Mouse (Mus musculus) megakaryocyte, adult 5-6 weeks (primary cell): ENCODE measurements around the gene Dmtf1. TPM values are rescaled to one million over a fixed set of nuclear protein-coding genes. Genes with fewer than 3 reads are reported as not detected.

Experiments
- ATAC-seq: 2 replicates; pipeline ENCODE4 v1.8.0; 2016; ENCODE audit warnings: mild to moderate bottlenecking, inconsistent platforms; ENCODE audit not compliant: poor library complexity, severe bottlenecking
- total RNA-seq, 2 experiments: library from RNA; stranded (forward) in 1 of 2; stranded (reverse) in 1 of 2; fragments of 153-499, 151-499 nt in 1 of 2; fragments of 221-1000, 200-1000 nt in 1 of 2; gene quantifications; 2 replicates each; pipeline versions ENCODE4 v1.2.3 to v1.2.4; 2015 to 2017

The Dmtf1 gene
- total RNA-seq, 2 experiments from 2014 or later, result 37.1 to 44.3 TPM

DNA sequence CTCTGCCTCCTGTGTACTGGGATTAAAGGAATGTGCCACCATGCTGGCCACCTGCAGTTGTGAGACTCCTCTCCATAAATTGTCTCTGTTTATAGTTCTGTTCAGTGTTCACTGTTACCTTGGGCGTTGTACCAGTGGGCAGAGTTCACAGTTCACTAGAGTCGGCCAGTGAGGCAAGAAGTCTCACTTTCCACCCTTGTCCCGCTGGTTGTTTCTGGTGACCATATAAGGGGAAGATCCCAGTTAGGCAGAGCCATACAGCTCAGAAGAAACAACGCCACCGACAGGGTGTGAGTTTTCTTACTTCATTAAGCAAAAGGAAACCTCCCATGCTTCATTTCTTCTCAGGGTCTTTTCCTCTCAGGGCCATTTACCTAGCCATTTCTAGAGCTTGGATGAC, 53.1 kb downstream of the Dmtf1 start:
- ATAC-seq, result 0 out of 2 replicates have a peak, but pooled peaks have one; percentile 16

DNA sequence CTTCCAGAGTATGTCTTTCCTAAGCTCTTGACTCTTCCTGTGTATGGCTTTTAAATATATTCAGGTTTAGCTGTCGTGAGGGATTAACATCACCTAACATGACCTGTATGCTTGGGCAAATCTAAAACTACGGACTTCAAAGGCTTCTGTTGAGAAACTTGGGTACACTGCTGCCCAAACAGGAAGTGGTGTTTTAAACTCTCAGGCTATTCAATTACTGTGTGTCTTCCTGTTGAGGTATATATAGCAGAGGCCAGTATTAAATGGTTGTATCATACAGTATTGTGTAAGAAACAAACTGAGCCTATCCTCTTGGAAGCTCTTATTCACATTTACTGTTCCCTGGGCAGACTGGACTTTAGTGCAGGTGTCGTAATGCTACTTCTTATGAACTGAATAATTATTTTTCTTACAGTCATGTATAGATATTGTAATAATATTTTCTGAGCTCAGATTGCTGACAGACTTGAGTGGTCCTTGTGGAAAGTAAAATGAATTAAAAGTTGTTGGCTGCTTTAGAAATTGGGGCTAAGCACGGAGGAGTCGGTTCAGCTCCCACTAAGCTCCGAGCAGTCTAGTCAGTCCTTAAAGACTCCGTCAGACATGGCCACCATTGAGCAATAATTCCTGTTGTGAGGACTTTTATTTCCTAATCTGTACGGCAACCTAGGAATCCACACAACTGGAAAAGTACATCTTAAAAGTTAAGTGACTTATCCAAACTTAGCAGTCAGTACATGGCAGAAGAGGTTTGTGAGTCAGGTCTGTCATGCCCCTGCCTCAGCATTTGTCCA, 54.1 kb downstream of the Dmtf1 start:
- ATAC-seq, result peak; percentile 66

GRCm38 (mm10) chr5:9106806-9107205, 54.8 kb downstream of the Dmtf1 start:
- peak; percentile 9; the same call in 1 of the 2 replicates for ATAC-seq

DNA sequence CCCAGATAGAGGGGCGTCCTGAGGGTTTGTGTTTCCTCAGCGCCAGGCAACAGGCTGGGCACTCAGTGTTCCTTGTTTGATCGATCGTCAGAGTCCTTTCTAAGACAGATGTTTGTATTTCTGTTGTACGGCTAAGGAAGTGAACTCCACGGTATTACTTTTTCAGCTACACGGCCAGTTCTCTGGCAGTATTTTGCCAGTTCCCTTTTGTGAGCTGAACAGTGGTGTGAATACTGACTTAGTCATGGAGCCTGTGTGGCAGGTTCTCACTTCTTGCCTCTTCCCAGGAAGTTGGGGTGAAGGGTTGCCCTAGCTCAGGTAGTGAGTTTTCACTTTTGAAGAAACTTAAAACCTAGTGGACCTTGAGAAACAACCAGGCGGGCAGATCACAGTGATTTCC, 57.6 kb downstream of the Dmtf1 start:
- ATAC-seq, result peak; percentile 10

DNA sequence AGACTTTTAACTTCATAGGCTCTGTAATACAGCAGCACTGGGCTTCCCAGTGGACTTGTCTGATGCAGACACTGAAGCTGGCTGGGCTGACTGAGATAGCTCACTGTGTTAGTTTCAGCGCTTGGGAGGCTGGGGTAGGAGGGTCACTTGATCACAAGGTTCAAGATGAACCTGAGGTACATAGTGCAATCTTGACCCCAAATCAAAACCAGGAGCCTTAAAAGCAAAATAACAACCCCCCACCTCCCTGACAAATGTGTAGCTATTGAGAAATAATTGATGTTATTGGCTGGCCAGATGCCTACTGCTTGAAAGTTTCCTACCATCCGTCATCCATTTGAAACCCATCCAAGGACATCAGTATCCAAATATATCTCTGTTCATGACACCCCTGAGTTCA, 58.9 kb downstream of the Dmtf1 start:
- no peak for ATAC-seq

DNA sequence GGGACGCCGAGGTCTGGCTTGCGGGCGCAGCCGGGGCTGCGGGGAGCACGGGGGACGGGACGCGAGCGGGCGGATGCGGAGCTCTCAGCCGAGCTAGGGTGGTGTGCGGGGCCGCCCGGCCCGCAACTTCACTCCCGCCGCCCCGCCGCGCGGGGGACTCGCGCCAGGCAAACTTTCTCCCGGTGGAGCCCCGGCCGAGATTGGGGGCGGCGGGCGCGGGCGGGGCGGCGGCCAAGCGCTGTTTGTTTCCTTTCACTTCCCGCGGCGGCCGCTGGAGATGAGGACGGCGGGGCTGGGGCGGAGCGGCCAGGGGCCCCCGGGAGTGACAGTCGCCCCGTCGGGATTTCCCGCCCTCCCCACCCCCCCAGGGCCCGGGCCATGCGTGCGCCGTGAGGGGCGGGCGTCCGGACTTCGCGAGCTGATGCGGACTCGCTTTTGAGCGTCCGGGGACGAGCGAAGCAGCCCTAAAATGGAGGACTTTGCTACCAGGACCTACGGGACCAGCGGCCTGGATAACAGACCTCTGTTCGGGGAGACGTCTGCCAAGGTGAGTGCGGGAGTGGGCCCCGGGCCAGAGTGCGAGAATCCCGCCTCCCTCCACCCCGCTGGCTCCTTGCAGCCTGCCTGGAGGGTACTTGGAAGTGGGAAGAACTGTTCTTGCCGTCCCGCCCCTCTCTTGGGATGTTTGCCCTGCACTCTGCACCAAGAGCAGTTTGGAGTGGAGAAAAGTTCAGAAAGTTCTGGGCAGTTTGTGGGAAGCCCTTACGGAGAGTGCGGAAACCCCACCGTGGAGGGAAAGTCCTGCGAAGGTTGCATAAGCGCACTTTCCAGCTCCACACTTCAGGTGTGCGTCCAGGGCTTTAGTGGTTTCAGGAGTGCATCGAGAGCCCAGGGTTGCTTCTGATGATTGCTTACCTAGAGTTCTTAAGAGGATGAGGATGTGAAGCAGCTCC, 60.5 kb downstream of the Dmtf1 start:
- ATAC-seq, result peak; percentile 49

DNA sequence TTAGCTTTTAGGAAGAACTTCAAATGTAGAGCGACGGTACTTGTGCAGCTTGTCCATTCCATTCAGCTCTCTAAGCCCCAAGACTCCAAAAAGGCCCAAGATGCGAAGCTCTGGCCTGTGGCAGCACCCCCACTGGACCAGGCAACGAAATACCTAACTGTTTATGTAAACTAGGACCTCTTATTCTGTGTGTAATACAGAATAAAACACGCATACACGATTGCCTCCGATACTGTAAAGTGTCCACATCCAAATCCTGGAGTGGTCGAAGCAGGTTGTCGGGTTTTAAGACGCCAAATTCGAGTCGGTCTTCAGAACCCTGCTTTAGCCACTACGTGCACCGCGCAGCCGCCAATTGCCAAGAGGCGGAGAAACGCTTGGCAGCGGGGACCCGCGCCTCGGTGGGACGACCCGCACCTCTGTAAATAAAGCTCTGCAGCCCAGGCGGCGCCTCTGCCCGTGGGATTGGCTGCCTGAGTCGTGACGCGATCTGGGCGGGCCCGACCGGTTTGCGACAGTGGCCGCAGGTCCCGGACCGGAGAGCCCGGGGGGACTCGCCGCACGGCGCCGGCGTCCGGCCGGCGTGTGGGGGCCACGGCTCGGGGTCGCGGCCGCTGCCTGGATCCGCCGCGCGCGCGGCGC, 61.2 kb downstream of the Dmtf1 start, which contains the start of gene Tmem243:
Gene Tmem243, plus strand, starts transcription at position 462 of the 642 bp plus-strand sequence.
- peak; percentile 91 for ATAC-seq

DNA sequence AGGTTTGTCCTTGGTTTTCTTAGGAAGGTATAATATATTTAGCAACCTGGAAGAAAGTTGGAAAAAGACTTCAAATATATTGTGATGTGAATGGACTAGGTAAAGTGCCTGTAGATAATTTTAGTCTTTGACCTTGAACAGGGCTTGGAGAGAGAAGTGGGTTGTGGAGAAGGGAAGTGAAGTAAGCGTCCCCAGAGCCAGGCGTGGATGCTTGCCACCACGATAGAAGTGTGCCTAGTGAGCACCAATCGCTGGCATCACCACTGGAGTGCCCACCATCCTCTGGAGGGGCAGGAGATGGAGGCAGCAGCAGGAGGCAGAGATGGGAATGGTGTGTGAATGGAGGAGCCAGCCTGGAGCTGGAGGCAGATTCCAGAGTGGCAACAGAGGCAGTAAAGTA, 68.1 kb downstream of the Dmtf1 start:
- ATAC-seq, result peak; percentile 88

- no peak for ATAC-seq
Observed at GRCm38 (mm10) chr5:9092716-9093115, 68.9 kb downstream of the Dmtf1 start.

DNA sequence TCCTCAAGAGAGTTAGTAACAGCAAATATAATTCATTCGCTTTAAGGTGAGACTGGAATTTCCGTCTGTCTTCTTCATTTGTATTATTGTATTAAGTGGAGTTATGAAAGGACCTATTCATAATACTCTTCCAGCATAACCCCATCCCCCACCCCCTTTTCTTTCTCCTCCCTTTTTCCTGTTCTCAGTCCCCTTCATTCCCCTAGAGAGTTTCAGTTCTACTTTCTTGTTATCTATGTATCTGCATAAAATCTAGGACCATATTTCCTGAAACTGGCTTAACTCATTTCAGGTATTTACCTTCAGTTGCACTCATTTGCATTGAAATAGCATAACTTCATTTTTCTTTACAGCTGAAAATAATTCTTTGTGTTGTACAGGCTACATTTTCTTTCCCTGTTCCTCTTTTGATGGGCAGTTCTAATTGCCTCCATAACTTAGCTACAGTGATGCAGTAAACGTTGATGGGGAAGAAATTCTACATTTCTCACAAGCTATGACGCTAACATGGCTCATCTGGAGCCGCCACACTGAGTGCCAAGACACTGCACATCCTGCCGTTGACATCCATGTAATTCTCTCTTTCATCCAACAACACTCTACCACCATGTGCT, 71.0 kb downstream of the Dmtf1 start:
- no peak for ATAC-seq

DNA sequence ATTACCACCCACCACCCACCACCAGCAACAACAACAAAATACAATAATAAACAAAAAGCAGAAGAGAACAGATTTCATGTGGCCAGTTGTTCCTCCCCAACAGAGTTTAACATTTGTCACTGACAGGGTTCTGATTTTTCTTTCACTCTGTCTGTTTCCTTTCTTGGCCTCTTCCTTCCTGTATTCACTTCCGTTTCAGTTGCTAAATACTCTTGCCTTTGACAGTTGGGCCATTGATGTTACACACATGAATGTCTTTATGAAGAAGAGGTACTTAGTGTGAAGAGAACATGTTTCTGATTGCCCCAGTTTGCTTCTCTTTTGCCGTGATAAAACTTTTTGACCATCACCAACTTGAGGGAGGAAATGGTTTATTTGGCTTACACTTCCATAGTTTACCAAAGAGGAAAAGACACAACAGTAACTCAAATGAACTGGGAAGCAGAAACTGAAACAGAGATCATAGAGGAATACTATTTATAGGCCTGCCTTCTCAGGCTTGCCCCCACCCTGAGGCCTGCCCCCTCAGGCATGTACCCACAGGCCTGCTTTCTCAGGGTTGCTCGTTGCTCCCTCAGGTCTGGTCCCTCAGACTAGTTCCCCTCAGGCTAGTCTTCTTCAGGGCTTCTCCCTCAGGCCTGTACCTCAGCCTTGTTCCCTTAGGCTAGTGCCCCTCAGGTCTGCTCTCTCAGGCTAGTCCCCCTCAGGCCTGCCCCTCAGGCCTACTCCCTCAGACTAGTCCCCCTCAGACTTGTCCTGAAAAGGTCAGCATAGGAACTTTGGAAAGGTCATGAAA, 74.5 kb downstream of the Dmtf1 start:
- ATAC-seq, result peak; percentile 90

DNA sequence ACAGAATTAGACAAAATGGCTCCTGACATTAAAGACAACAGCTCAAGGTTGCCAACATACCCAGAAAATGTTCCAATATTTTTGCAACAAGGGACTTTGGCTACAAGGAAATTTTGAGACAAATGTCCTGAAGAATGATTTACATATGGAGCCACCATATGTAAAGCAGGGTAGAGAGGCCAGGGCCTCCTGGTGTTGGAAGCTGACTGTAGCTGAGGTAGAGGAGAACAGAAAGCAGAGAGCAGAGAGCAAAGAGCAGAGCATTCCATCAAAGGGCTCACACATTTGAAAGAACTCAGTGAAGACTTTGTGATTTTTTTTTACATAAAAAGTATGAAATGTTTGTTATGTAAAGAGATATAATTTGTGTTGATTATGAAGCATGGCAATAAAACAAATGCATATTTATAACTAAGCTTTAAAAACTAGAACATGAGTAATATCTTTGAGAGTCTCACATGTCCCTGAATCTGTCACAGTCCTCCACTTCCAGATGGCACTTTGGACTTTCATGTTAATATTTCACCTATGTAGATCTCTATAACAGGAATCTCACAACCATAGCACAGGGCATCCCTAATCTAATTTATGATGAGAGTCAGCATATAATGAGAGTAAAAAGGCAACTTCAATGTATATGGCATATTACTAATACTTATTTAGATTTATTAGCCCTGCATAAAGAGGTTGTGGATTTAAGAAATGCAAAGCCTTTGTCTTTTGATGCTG, 81.6 kb downstream of the Dmtf1 start:
- no peak for ATAC-seq

GRCm38 (mm10) chr5:9073177-9073854, 88.3 kb downstream of the Dmtf1 start:
- ATAC-seq, result peak; percentile 44

DNA sequence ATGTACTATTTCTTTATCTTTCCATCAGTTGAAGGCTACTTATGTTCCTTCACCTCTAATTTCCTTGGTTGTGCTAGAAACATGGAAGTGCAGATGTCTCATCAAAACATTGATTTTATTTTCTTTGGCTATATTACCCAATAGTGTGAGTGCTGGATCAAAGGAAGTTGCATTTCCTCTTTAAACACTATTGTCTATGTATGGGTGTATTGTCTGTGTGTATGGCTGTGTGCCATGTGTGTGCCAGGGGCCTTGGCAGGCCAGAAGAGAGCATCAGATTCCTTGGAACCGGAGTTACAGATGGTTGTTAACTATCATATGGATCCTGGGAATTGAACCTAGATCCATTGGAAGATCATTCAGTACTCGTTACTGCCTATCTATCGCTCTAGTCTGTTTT, 90.2 kb downstream of the Dmtf1 start:
- peak; percentile 62 for ATAC-seq

DNA sequence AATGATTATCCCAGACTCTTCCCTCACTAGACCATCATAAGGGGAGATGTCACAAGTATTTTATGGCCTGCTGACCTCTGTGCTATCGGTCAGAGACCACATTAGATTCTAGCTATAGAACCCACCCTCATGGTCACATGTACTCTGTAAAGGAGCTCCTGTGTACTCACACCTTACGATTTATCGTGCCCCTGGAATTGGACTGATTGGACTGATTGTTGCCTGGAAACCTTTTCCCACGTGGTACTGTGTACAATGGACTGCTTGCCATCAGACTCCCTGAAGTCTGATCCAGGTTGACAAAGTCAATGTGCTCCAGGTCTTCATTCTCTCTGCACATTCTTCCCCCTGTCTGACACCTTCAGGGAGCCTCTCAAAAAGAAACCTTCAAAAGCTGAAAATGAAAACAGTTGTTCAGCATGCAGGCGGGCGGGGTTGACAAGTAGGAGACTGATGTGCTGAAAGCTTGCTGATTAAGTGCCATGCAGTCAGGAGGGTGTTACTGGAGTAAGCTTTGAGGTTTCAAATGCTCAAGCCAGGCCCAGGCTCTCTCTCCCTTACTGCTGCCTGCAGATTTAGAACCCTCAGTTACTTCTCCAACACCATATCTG, 91.9 kb downstream of the Dmtf1 start:
- no peak for ATAC-seq

DNA sequence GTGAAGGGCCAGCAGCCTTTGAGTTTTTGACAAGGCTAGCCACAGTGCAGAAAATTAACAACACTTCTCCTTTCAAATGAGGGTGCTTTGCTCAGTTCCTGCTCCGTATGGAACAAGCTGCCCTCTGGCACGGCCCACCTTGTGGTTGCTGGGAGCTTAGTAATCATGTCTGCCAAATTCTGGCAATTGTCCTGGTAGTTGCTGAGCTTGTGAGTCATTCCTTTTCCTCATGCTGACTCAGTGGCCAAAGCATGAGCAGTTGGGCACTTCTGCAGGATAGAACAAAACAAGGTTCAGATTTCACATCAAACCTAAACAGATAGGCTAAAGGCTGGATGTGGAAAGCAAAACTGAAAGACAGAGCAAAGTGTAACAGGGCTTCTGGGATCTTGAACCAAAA, 92.7 kb downstream of the Dmtf1 start:
- peak; percentile 74 for ATAC-seq
